Comparison of ENCODE assay signal across 40 mouse cellular contexts in genomic region chr14:35792656-35793213, GRCm38 (mm10). TPM values are rescaled to one million over a fixed set of nuclear protein-coding genes. Genes with fewer than 3 reads are reported as not detected.
DNase-seq lines count a peak whose midpoint lies in the region; ATAC-seq and TF ChIP-seq lines count a peak whose summit lies in the region.
"Had no signal": no experiment of that assay in that cellular context is flagged by ENCODE, and none has a peak within 500 bp of the region (broad histone marks: within the 10 kb centered on the region; RNA-seq: fewer than 3 reads in every experiment).

No protein-coding gene starts in this region.

- H3K9ac ChIP-seq in hindbrain, postnatal 0 days (replicated peaks; ENCODE audit: low read length): no peak overlapping the region
- H3K9ac ChIP-seq in hindbrain, embryonic 12.5 days: no peak overlapping the region
- no peak overlapping the region for H3K9ac ChIP-seq in midbrain, postnatal 0 days (replicated peaks; ENCODE audit: low read length, poor library complexity, severe bottlenecking)
- no peak overlapping the region for H3K9ac ChIP-seq in midbrain, embryonic 11.5 days (ENCODE audit: low read length)
- H3K9ac ChIP-seq: embryonic facial prominence, embryonic 15.5 days; heart, embryonic 15.5 days; liver, embryonic 14.5 days; lung, embryonic 15.5 days; midbrain, embryonic 15.5 days had no signal

- WGBS in hindbrain, postnatal 0 days: 34% methylated on average over 3 of the region's 3 CpGs
- WGBS in hindbrain, embryonic 12.5 days: 59% methylated on average over 3 of the region's 3 CpGs
- 26% methylated on average over 3 of the region's 3 CpGs for WGBS in midbrain, postnatal 0 days
- 49% methylated on average over 3 of the region's 3 CpGs for WGBS in midbrain, embryonic 11.5 days

- no peak overlapping the region for H3K4me2 ChIP-seq in hindbrain, postnatal 0 days (ENCODE audit: low read depth, low read length)
- H3K4me2 ChIP-seq in hindbrain, embryonic 12.5 days (replicated peaks): no peak overlapping the region
- H3K4me2 ChIP-seq in midbrain, postnatal 0 days (ENCODE audit: low read depth, low read length, poor library complexity, severe bottlenecking): no peak overlapping the region
- H3K4me2 ChIP-seq in midbrain, embryonic 11.5 days: no peak overlapping the region
- H3K4me2 ChIP-seq: embryonic facial prominence, embryonic 15.5 days; heart, embryonic 15.5 days; lung, embryonic 15.5 days; midbrain, embryonic 15.5 days had no signal

- no peaks in the 10 kb centered on the region for H3K36me3 ChIP-seq in hindbrain, postnatal 0 days (ENCODE audit: insufficient read depth, low read length)
- no peaks in the 10 kb centered on the region for H3K36me3 ChIP-seq in hindbrain, embryonic 12.5 days
- no peaks in the 10 kb centered on the region for H3K36me3 ChIP-seq in midbrain, postnatal 0 days (ENCODE audit: insufficient read depth, low read length)
- H3K36me3 ChIP-seq in midbrain, embryonic 11.5 days (ENCODE audit: control insufficient read depth, insufficient read depth, low read length): no peaks in the 10 kb centered on the region
- H3K36me3 ChIP-seq: embryonic facial prominence, embryonic 15.5 days; G1E; heart, embryonic 10.5 days; heart, embryonic 15.5 days; lung, embryonic 15.5 days; midbrain, embryonic 15.5 days had no signal

- H3K27ac ChIP-seq in hindbrain, postnatal 0 days: no peak overlapping the region
- H3K27ac ChIP-seq in hindbrain, embryonic 12.5 days: no peak overlapping the region
- H3K27ac ChIP-seq in midbrain, postnatal 0 days (ENCODE audit: low read depth, low read length): no peak overlapping the region
- H3K27ac ChIP-seq in midbrain, embryonic 11.5 days (ENCODE audit: low read depth, low read length): no peak overlapping the region
- H3K27ac ChIP-seq: embryonic facial prominence, embryonic 15.5 days; heart, embryonic 10.5 days; heart, embryonic 15.5 days; kidney, postnatal 0 days; liver, embryonic 14.5 days; lung, embryonic 15.5 days; midbrain, embryonic 15.5 days had no signal

- no peak overlapping the region for H3K4me3 ChIP-seq in hindbrain, postnatal 0 days (ENCODE audit: low read length)
- no peak overlapping the region for H3K4me3 ChIP-seq in hindbrain, embryonic 12.5 days
- H3K4me3 ChIP-seq in midbrain, postnatal 0 days (ENCODE audit: low read depth, low read length): no peak overlapping the region
- H3K4me3 ChIP-seq in midbrain, embryonic 11.5 days (ENCODE audit: low read depth, low read length): no peak overlapping the region
- H3K4me3 ChIP-seq: embryonic facial prominence, embryonic 15.5 days; heart, embryonic 10.5 days; heart, embryonic 15.5 days; lung, embryonic 15.5 days; megakaryocyte, embryonic 14.5 days; midbrain, embryonic 15.5 days had no signal

- TF ChIP-seq CTCF in hindbrain, postnatal 0 days (IDR thresholded peaks at IDR 0.05; ENCODE audit: low read depth): no peak
- TF ChIP-seq CTCF in midbrain, postnatal 0 days (IDR thresholded peaks at IDR 0.05): no peak

- H3K4me1 ChIP-seq in hindbrain, postnatal 0 days (ENCODE audit: insufficient read depth, low read length): no peaks in the 10 kb centered on the region
- H3K4me1 ChIP-seq in hindbrain, embryonic 12.5 days: no peaks in the 10 kb centered on the region
- H3K4me1 ChIP-seq in midbrain, postnatal 0 days (ENCODE audit: insufficient read depth, low read length): no peaks in the 10 kb centered on the region
- no peaks in the 10 kb centered on the region for H3K4me1 ChIP-seq in midbrain, embryonic 11.5 days (ENCODE audit: control insufficient read depth, insufficient read depth, low read length)
- H3K4me1 ChIP-seq: embryonic facial prominence, embryonic 15.5 days; heart, embryonic 10.5 days; heart, embryonic 15.5 days; lung, embryonic 15.5 days; megakaryocyte, embryonic 14.5 days had no signal

- DNase-seq in cerebellum, postnatal 10 days: peak; percentile 19 to 20
- no peak for DNase-seq in cerebellum, postnatal 4 days (ENCODE audit: low spot score in 2 of 2)
- peak; percentile 25 for DNase-seq in hindbrain, postnatal 0 days (ENCODE audit: low spot score)
- DNase-seq in midbrain, postnatal 0 days (ENCODE audit: low spot score): peak; percentile 8
- DNase-seq in midbrain, embryonic 11.5 days (ENCODE audit: low spot score, missing footprints): no peak
- no peak for DNase-seq in thymus, postnatal 10 days (ENCODE audit: low spot score in 2 of 2)
- DNase-seq: adrenal gland, postnatal 25 days; cerebellum, adult 8-10 months; gastrocnemius, postnatal 25 days; heart, adult 11 months; kidney, adult 8-10 months; kidney, postnatal 4 days; liver; lung, postnatal 4 days; right cerebral cortex, postnatal 25 days; thymus, postnatal 25 days had no signal

- no peaks in the 10 kb centered on the region for H3K9me3 ChIP-seq in hindbrain, postnatal 0 days (ENCODE audit: low read length)
- no peaks in the 10 kb centered on the region for H3K9me3 ChIP-seq in hindbrain, embryonic 12.5 days (replicated peaks)
- H3K9me3 ChIP-seq in midbrain, postnatal 0 days (ENCODE audit: low read length): no peaks in the 10 kb centered on the region
- no peaks in the 10 kb centered on the region for H3K9me3 ChIP-seq in midbrain, embryonic 11.5 days (ENCODE audit: control insufficient read depth, low read length)
- H3K9me3 ChIP-seq: embryonic facial prominence, embryonic 15.5 days; G1E; heart, embryonic 10.5 days; heart, embryonic 15.5 days; lung, embryonic 15.5 days; megakaryocyte, embryonic 14.5 days; midbrain, embryonic 15.5 days had no signal

- H3K27me3 ChIP-seq in hindbrain, postnatal 0 days (ENCODE audit: insufficient read depth, low read length): no peaks in the 10 kb centered on the region
- no peaks in the 10 kb centered on the region for H3K27me3 ChIP-seq in hindbrain, embryonic 12.5 days
- H3K27me3 ChIP-seq in midbrain, postnatal 0 days (ENCODE audit: insufficient read depth, low read length): no peaks in the 10 kb centered on the region
- no peaks in the 10 kb centered on the region for H3K27me3 ChIP-seq in midbrain, embryonic 11.5 days (ENCODE audit: control insufficient read depth, insufficient read depth, low read length)
- H3K27me3 ChIP-seq: embryonic facial prominence, embryonic 15.5 days; heart, embryonic 15.5 days; lung, embryonic 15.5 days; megakaryocyte, embryonic 14.5 days; midbrain, embryonic 15.5 days; Patski had no signal

- no peak for ATAC-seq in hindbrain, postnatal 0 days
- no peak for ATAC-seq in hindbrain, embryonic 12.5 days (ENCODE audit: low FRiP score)
- ATAC-seq in midbrain, postnatal 0 days (ENCODE audit: low FRiP score): no peak
- ATAC-seq in midbrain, embryonic 11.5 days (ENCODE audit: low FRiP score): no peak
- ATAC-seq: intestine, embryonic 16.5 days; midbrain, embryonic 15.5 days; Patski had no signal

RNA-seq across cellular contexts. Expression of gene 4930596D02Rik, which starts 19.0 kb away (rescaled TPM):
- total RNA-seq in hindbrain, postnatal 0 days (2014; rRNA removed): not detected in 2 replicates
- not detected in 2 replicates for polyA plus RNA-seq in hindbrain, postnatal 0 days (2015; fragmentation: Nextera tagmentation; extraction: Ambion mirVana)
- polyA plus RNA-seq in hindbrain, embryonic 12.5 days (2016; fragmentation: Nextera tagmentation; extraction: Ambion mirVana): not detected in 2 replicates
- total RNA-seq in midbrain, postnatal 0 days (2014; rRNA removed): not detected in 2 replicates
- polyA plus RNA-seq in midbrain, postnatal 0 days (2015; fragmentation: Nextera tagmentation; extraction: Ambion mirVana): not detected in 2 replicates
- not detected in 2 replicates for polyA plus RNA-seq in midbrain, embryonic 11.5 days (2014; fragmentation: Nextera tagmentation; extraction: Ambion mirVana)
- total RNA-seq: adrenal gland, postnatal 25 days; common myeloid progenitor, adult 5-6 weeks; gastrocnemius, adult 18-20 months; gastrocnemius, postnatal 25 days; heart, postnatal 25 days; layer of hippocampus, adult 8-10 months; left cerebral cortex, adult 18-20 months; left cerebral cortex, postnatal 14 days; neutrophil, adult 5-6 weeks had no signal
- polyA plus RNA-seq: embryonic facial prominence, embryonic 15.5 days; frontal cortex, adult 2 months; G1E; heart, embryonic 10.5 days; heart, embryonic 15.5 days; hindbrain, embryonic 11.5 days; intestine, embryonic 16.5 days; kidney, postnatal 0 days; limb, embryonic 11.5 days; liver, embryonic 14.5 days; lung, embryonic 15.5 days; midbrain, embryonic 15.5 days; neural tube, embryonic 11.5 days; Patski; stomach, embryonic 16.5 days had no signal

Comparison
In these comparisons a context has a peak if more than half of its experiments do, and no peak if none do; other contexts are left out.
1. DNase-seq: peak in cerebellum, postnatal 10 days (2 of 2), hindbrain, postnatal 0 days (single experiment) and midbrain, postnatal 0 days (single experiment); none in cerebellum, postnatal 4 days (0 of 2), midbrain, embryonic 11.5 days (single experiment) and thymus, postnatal 10 days (0 of 2).